Mouse (Mus musculus): ENCODE measurements around the gene Tm4sf19. TPM values are rescaled to one million over a fixed set of nuclear protein-coding genes. Genes with fewer than 3 reads are reported as not detected.

Gene Tm4sf19
- total and polyA plus RNA-seq, 3 experiments, result 0.60 TPM; not detected in 2

DNA sequence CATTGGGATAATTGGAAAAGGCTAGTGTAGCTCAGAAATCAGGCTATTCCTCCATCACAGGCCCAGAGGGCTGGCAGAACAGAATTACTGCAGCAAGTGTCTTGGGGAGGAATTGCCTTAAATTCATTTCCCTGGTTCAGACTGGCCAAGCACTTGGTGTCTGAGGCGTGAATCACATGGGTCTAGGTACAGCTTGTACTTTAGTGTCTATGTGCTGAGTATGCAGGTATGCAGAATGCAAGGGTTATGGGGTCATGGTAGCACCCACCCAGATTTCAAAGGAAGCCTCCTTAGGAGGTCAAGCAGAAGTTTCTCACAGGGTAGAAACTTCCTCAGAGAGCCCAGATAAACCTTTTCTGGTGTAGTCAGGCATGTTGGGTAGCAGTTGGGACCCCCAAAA is 45.3 kb downstream of the Tm4sf19 start:
- no peaks in the 10 kb centered on the region for H3K27me3 ChIP-seq (ENCODE audit: insufficient read depth, low read length)
- H3K36me3 ChIP-seq (replicated peaks), result peaks cover 52% of the 10 kb centered on the region
- DNase-seq (ENCODE audit: low spot score), result no peak
- ATAC-seq (ENCODE audit: extremely low read depth, insufficient number of reproducible peaks, low FRiP score, poor library complexity, severe bottlenecking), result no peak
- no peak overlapping the region; the same call in 1 of the 2 replicates for H3K4me3 ChIP-seq (ENCODE audit: low read depth, low read length)
- H3K4me1 ChIP-seq (ENCODE audit: insufficient read depth, low read depth, low read length), result peaks cover 83% of the 10 kb centered on the region
- H3K9me3 ChIP-seq (replicated peaks), result peaks cover 3% of the 10 kb centered on the region; the same call in 1 of the 2 replicates
- TF ChIP-seq GATA2 (IDR thresholded peaks at IDR 0.05; ENCODE audit: borderline replicate concordance, low read depth, low read length) (no peak), TAL1 (conservative IDR thresholded peaks at IDR 0.05; ENCODE audit: low read depth, low read length) (no peak), GATA1 (IDR thresholded peaks at IDR 0.05; ENCODE audit: borderline replicate concordance, low read length) (no peak), POLR2AphosphoS5 (IDR thresholded peaks at IDR 0.05; ENCODE audit: insufficient replicate concordance, low read depth, low read length) (no peak), CTCF (IDR thresholded peaks at IDR 0.05; ENCODE audit: low read depth, low read length) (no peak)

DNA sequence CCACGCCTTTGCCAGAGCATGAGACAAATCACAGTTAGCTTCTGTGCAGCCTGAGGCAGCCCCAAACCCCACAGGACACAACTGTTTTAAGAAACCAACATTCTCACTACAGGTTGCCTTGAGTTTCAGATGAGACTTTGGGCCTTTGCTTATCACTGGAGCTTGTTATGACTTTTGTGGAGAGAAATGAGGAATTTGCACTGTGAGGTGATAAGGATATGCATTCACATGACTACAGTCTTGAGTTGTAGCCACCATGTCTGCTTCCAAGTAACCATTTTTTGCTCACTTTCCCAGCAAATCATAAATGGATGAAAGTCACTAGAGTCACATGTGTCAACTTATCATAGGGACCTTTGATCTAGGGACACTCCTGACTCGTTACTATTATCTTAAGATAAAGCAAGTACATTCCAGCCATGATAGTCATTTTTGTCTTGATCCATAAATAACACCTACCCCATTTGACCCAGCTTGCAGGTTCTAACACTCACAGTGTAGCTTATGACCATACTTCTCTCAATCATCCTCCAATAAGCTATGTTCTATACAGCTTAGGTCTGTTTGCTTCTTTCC is 46.3 kb downstream of the Tm4sf19 start:
- DNase-seq (ENCODE audit: low spot score) (no peak), ATAC-seq (ENCODE audit: extremely low read depth, insufficient number of reproducible peaks, low FRiP score, poor library complexity, severe bottlenecking) (no peak)
- Histone ChIP-seq H3K4me1 (ENCODE audit: insufficient read depth, low read depth, low read length) (peaks cover 84% of the 10 kb centered on the region), H3K27me3 (ENCODE audit: insufficient read depth, low read length) (no peaks in the 10 kb centered on the region), H3K9me3 (replicated peaks) (peaks cover 3% of the 10 kb centered on the region; the same call in 1 of the 2 replicates), H3K4me3 (ENCODE audit: low read depth, low read length) (no peak overlapping the region), H3K36me3 (replicated peaks) (peaks cover 49% of the 10 kb centered on the region)
- TF ChIP-seq CTCF (IDR thresholded peaks at IDR 0.05; ENCODE audit: low read depth, low read length) (no peak), POLR2AphosphoS5 (IDR thresholded peaks at IDR 0.05; ENCODE audit: insufficient replicate concordance, low read depth, low read length) (no peak), GATA1 (IDR thresholded peaks at IDR 0.05; ENCODE audit: borderline replicate concordance, low read length) (no peak), GATA2 (IDR thresholded peaks at IDR 0.05; ENCODE audit: borderline replicate concordance, low read depth, low read length) (no peak), TAL1 (conservative IDR thresholded peaks at IDR 0.05; ENCODE audit: low read depth, low read length) (no peak)

GRCm38 (mm10) chr16:32449665-32450064 is 49.4 kb downstream of the Tm4sf19 start:
- Histone ChIP-seq H3K36me3 (replicated peaks) (peaks cover 65% of the 10 kb centered on the region), H3K27me3 (ENCODE audit: insufficient read depth, low read length) (no peaks in the 10 kb centered on the region), H3K9me3 (replicated peaks) (no peaks in the 10 kb centered on the region), H3K4me3 (ENCODE audit: low read depth, low read length) (no peak overlapping the region; the same call in 1 of the 2 replicates), H3K4me1 (ENCODE audit: insufficient read depth, low read depth, low read length) (peaks cover 71% of the 10 kb centered on the region)
- peak; percentile 54; the same call in 1 of the 2 replicates for ATAC-seq (ENCODE audit: extremely low read depth, insufficient number of reproducible peaks, low FRiP score, poor library complexity, severe bottlenecking)
- TF ChIP-seq POLR2AphosphoS5 (IDR thresholded peaks at IDR 0.05; ENCODE audit: insufficient replicate concordance, low read depth, low read length) (no peak), TAL1 (conservative IDR thresholded peaks at IDR 0.05; ENCODE audit: low read depth, low read length) (peak; percentile 48)
- peak; percentile 32 for DNase-seq (ENCODE audit: low spot score)

DNA sequence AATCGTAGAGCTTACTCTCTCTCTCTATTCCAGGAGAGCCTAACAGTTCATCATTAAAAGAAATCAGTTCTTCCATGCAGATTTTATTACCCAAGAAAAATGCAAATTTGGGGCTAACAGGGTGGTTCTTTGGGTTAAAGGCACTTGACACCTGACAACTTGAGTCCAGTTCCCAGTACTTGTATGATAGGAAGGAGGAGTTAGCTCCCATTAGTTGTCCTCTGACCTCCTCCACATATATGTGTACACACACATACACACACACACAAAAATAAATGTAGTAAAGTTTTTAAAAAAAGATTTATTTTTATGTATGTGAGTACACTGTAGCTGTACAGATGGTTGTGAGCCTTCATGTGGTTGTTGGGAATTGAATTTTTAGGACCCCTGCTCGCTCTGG is 49.8 kb downstream of the Tm4sf19 start:
- DNase-seq (ENCODE audit: low spot score) (no peak), ATAC-seq (ENCODE audit: extremely low read depth, insufficient number of reproducible peaks, low FRiP score, poor library complexity, severe bottlenecking) (no peak)
- Histone ChIP-seq H3K36me3 (replicated peaks) (peaks cover 70% of the 10 kb centered on the region), H3K9me3 (replicated peaks) (no peaks in the 10 kb centered on the region), H3K4me1 (ENCODE audit: insufficient read depth, low read depth, low read length) (peaks cover 70% of the 10 kb centered on the region), H3K27me3 (ENCODE audit: insufficient read depth, low read length) (no peaks in the 10 kb centered on the region), H3K4me3 (ENCODE audit: low read depth, low read length) (no peak overlapping the region; the same call in 1 of the 2 replicates)
- TF ChIP-seq TAL1 (conservative IDR thresholded peaks at IDR 0.05; ENCODE audit: low read depth, low read length) (no peak), GATA1 (IDR thresholded peaks at IDR 0.05; ENCODE audit: borderline replicate concordance, low read length) (no peak), POLR2AphosphoS5 (IDR thresholded peaks at IDR 0.05; ENCODE audit: insufficient replicate concordance, low read depth, low read length) (no peak), GATA2 (IDR thresholded peaks at IDR 0.05; ENCODE audit: borderline replicate concordance, low read depth, low read length) (no peak), CTCF (IDR thresholded peaks at IDR 0.05; ENCODE audit: low read depth, low read length) (no peak)

DNA sequence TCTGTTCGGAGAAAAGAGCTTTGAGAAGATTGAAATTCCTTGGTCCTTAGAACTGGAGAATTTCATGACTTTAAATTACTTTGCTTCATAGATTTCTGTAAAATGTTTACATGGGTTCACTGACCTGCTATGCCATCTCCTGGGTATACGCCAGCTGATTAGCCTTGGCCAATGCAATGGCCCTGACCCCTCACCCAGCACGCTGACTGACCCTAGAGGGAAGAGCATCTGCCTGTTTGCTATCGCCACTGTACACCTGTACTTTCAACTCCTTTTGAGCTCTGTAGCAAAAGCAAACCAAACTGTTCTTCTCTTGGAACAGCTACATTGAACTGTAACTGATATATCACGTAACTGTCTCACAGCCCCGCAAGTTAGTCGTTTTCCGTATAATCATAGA is 52.8 kb downstream of the Tm4sf19 start:
- H3K4me3 ChIP-seq (ENCODE audit: low read depth, low read length), result no peak overlapping the region
- H3K27me3 ChIP-seq (ENCODE audit: insufficient read depth, low read length), result no peaks in the 10 kb centered on the region
- no peak for DNase-seq (ENCODE audit: low spot score)
- peaks cover 68% of the 10 kb centered on the region for H3K4me1 ChIP-seq (ENCODE audit: insufficient read depth, low read depth, low read length)
- no peaks in the 10 kb centered on the region for H3K9me3 ChIP-seq (replicated peaks)
- TF ChIP-seq POLR2AphosphoS5 (IDR thresholded peaks at IDR 0.05; ENCODE audit: insufficient replicate concordance, low read depth, low read length), result no peak
- no peak for TF ChIP-seq GATA1 (IDR thresholded peaks at IDR 0.05; ENCODE audit: borderline replicate concordance, low read length)
- TF ChIP-seq GATA2 (IDR thresholded peaks at IDR 0.05; ENCODE audit: borderline replicate concordance, low read depth, low read length), result no peak
- no peak for TF ChIP-seq TAL1 (conservative IDR thresholded peaks at IDR 0.05; ENCODE audit: low read depth, low read length)
- ATAC-seq (ENCODE audit: extremely low read depth, insufficient number of reproducible peaks, low FRiP score, poor library complexity, severe bottlenecking), result no peak
- H3K36me3 ChIP-seq (replicated peaks), result peaks cover 69% of the 10 kb centered on the region

GRCm38 (mm10) chr16:32454646-32455045 is 54.3 kb downstream of the Tm4sf19 start:
- DNase-seq (ENCODE audit: low spot score) (no peak), ATAC-seq (ENCODE audit: extremely low read depth, insufficient number of reproducible peaks, low FRiP score, poor library complexity, severe bottlenecking) (no peak)
- Histone ChIP-seq H3K36me3 (replicated peaks) (peaks cover 80% of the 10 kb centered on the region), H3K9me3 (replicated peaks) (no peaks in the 10 kb centered on the region), H3K27me3 (ENCODE audit: insufficient read depth, low read length) (no peaks in the 10 kb centered on the region), H3K4me3 (ENCODE audit: low read depth, low read length) (no peak overlapping the region), H3K4me1 (ENCODE audit: insufficient read depth, low read depth, low read length) (peaks cover 57% of the 10 kb centered on the region)
- TF ChIP-seq TAL1 (conservative IDR thresholded peaks at IDR 0.05; ENCODE audit: low read depth, low read length), result no peak
- no peak for TF ChIP-seq POLR2AphosphoS5 (IDR thresholded peaks at IDR 0.05; ENCODE audit: insufficient replicate concordance, low read depth, low read length)
- TF ChIP-seq GATA1 (IDR thresholded peaks at IDR 0.05; ENCODE audit: borderline replicate concordance, low read length), result no peak
- no peak for TF ChIP-seq GATA2 (IDR thresholded peaks at IDR 0.05; ENCODE audit: borderline replicate concordance, low read depth, low read length)
- TF ChIP-seq CTCF (IDR thresholded peaks at IDR 0.05; ENCODE audit: low read depth, low read length), result no peak
